Mouse (Mus musculus) urinary bladder, postnatal 25 days (tissue): ENCODE data around the gene Ranbp17.

Source experiments
- DNase-seq: peaks from one replicate; pipeline ENCODE4 v3.0.0; 2022; ENCODE audit warnings: low spot score

The Ranbp17 gene

DNA sequence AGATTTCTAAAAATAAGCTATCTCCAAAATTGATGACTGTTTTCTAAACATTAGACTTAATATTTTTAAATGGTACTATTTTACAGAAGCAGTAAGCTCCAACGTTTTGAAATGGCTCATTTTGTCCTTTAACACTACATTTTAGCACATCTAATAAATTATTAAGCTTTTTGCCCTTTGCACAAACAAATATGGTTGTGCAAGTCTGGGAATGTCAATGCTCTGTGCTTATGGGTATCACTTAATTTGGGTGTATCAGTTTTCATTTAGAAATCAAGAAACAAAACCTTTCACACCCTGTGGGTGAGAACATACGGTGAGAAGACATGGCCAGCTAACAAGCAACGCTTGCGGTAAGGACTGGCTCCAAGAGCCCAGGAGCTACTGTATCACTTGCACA, 108.9 kb downstream of the Ranbp17 start:
- DNase-seq: no peak

DNA sequence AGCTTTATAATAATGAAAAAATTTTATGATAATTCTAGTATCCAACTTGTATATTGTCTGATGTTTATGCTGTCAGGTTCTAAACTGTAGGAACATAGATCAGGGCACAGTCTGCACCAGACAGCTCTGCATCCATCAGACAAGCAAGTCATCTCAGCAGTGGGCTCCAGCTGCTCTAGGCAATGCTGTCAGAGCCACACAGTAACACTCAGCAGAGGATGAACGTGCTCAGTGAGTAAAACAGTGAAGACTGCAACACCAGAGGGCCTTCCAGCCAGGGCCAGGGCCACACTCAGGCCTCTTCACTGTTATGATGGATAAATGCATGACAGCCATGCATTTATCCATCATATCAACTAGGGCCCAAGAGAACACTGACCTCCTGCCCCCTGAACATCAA, 114.2 kb downstream of the Ranbp17 start:
- no peak for DNase-seq

DNA sequence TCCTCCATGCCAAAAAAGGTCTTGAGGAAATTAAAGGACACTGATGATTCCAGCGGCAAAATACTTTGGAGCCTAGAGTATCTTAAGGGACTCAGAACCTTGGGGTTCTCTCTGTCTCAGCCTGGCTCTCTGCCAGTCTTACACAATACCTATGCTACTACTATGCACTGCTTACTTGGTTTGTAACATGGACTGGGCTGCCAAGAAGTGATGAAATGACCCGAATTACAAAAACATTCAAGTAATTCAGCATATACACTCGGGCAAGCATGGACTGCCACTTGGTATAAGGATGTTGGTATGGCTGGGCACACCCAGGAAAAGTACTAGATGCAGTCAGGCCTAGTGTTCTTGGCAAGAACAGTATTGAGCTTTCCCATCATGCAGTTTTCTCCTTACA, 114.8 kb downstream of the Ranbp17 start:
- no peak for DNase-seq

DNA sequence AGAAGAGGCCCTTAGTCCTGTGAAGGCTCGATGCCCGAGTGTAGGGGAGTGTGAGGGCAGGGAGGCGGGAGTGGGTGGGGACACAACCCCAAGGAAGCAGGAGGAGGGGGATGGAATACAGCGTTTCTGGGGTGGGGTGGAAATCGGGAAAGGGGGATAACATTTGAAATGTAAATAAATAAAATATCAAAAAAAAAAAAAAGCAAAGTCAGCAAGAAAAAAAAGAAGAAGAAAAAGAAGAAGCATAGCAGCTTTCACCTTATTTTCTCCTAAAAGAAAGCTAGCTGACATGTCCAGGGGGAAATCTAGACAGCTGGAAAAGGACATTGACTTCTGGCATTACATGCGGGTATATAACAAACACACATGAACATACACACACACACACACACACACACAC, 117.3 kb downstream of the Ranbp17 start:
- no peak for DNase-seq

DNA sequence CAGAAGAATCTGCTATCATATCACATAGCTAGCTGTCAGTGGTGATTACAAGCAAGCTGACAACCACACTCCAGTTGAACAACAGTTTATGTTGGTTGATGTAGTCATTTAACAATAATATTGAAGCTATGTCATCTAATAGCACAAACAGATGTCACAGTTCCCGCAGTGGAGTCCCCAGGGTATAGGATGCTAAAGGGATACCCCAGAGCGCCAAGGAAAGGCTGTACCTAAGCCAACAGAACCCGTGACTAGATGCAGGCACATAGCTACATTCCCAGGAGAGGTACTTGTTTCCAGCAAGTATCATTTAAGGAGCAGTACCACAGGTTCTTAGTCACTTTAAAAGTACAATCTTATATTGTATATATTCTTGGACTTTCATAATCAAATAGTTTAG, 119.5 kb downstream of the Ranbp17 start:
- no peak for DNase-seq

DNA sequence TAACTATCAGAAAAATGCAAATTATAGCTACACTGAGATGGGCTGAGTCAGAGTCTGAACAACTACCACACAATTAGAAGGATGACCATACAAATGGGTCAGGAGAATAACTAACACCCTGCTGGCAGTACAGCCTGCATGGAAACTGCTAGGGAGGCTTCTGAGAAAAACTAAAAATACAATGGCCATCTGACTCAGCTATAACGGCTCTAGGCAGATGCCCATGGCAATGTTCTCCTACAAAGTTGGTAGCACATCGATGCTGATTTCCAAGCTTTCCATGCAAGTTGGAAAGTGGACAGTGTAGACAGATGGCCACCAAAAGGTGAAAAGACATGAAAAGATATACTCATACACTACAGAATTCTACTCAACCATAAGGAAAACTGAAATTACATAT, 124.9 kb downstream of the Ranbp17 start:
- DNase-seq: no peak

DNA sequence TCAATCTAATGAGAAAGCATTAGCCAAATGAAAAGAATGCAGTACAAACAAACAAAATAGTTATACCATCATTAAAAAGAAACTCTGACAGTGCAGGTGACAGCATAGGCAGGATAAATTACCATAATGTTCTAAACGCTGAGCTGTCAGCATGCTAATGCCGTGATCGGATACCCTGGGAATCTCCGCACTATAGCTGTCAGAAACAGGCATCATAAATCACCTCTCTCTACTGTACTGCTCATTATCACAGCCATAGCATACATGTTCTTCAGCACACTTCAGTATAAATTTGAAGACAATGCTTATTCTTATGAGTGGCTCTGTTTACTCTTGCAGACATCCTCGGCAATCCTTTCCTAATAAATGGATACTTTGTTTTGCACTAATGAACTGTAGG, 151.7 kb downstream of the Ranbp17 start:
- DNase-seq: no peak

DNA sequence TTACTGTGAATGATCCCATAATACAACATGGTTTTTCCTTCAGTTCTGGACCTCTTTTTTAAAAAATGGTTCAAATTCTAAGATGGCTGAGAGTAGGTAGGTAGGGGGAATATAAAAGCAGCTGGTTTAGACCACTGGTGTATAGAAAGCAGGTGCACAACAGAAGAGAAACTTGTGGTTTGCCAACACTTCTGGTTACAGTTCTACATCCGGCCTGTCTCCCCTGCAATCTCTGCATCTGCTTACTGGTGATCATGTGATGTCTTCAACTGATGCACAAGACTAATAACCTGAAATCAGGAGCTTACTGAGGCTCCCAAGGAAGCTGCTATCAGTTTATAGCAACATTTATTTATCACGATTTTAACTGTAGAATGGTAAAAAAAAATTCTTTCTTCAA, 164.3 kb downstream of the Ranbp17 start:
- DNase-seq: no peak

DNA sequence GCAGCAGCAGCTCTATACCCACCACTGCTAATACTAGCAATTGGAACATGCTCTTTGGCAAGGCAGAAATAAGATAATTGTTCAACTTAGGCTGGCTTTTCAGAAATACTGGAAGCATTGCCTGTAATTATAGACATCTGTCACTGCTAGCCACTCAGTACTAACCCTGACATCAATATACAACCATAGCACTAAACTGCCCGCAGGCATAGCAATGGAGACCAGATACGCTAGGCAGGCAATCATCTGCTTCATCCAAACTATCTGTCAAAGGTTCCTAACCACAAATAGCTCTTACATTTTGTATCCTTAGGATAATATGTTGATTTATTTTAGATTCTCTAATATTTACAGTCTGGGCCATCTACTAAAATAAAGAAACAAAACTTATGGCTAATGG, 171.5 kb downstream of the Ranbp17 start:
- DNase-seq: no peak

DNA sequence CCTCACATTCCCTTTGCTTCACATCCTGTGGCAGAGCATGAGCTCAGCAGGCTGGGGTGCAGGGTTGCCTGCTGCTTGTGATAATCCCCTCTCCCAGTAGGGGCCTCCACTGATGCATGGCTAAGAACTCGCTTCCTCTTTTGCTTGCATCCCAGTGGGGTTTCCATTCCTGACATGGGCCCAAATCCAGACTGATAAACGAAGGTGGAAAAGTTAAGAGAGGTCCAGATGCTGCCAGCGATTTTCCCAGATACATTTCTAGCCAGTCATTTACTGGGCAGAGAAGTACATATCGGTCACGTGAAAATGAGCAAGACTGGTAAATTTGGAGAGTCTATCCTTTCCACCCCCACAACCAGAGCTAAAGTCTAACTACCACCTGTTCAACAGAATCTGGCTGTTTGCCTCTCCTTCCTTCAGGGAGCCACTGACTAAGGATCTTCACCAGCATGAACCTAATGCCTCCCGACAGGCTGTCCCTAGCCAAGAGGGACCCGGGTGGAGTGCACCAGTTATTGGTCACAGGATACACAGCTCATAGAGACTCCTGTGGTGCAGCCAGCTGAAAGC, 176.9 kb downstream of the Ranbp17 start:
- no peak for DNase-seq

DNA sequence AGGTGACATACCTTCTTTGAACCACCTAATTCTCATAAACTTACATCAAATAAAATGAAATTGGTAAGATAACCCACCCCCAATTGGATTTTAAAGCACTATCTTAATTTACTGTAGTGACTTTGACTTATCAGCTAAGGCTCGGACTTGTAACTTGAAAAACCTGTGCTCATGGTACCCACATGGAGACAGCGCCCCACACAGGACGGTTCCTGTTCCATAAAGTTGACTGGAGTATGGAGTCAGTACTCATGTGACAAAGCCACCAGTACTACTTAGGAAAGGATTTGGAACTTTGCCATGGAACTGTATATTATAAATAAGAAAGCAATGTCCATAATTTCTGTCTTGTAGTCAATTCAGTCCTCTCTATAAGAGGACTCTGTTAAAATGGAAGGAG, 177.9 kb downstream of the Ranbp17 start:
- DNase-seq: no peak

DNA sequence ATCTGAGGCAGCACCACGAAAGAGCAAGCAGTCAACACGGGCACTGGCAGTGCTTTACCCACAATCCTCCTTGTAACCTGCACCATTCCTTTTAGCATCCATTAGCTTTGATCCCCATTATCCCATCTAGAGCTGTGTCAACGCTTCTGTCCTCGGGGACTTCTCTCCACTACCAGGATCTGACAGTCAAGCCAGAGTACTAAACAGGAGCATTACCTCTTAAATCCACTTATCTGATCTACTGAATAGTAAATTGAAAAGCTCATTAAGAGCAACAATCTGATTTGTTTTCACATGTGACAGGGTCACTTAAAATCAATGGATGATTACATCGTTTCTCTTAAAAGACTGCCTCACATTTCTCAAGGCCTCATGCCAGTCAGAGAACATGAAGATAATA, 181.4 kb downstream of the Ranbp17 start:
- DNase-seq: no peak

DNA sequence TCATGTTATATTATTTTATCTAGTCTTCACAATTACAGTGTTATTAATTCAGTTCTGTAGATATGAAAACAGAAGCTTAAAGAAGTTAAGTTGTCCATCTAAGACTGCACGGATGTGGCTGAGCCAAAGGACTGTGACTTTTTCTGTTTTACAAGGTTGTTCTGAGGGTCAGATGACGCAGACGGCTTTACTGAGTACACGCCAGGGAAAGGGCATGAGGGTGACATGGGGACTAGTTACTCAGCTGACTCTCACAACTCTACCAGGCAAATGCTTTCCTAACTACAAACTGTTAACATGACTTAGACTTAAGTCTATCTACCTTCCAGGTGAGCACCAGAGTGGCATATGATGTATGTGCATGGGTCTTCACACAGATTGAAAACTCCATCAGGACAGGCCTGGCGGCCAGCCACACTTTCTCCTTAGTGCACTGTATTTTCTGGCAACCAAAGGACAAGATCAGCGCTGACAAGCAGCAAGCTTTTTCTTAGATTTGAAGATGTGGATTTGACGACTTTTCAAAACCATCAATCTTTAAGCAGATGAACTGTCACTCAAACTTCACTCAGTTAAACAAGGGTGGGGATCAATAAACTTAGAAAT, 194.4 kb downstream of the Ranbp17 start:
- no peak for DNase-seq

DNA sequence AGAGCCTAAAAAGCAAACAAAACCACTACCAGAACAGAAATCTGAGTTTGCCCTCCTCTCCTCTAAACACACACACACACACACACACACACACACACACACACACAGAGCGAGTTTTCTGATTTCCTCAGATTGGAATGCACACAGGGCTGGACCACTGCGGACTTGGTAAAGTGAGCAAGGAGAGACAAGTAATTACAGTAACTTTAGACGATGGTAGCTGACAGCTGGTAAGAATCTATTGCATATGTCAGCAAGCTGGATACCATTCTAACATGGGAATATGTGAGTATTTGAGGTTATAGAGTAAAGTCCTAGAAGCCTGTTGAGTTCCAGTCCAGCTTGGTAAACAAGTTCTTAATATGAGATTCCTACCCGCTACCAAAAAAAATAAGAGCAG, 204.0 kb downstream of the Ranbp17 start:
- no peak for DNase-seq

DNA sequence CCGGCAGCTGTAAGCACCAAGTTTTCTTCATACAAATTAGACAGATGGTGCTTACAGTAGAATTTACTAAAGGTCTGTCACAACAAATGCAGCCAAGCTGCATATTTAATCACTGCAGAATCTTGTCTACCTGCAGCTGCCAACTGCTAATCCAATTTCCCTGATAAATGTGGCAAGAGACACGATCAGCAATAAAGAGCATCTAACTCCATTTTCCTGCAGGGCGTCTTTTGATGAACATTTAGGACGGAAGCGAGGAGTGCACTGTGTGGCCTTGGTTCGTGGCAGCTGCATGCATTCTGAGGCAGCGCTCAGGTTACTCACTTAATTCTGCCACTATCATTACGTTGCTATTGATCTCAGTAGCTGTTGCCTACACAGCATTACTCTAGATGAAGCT, 212.7 kb downstream of the Ranbp17 start:
- DNase-seq: no peak

DNA sequence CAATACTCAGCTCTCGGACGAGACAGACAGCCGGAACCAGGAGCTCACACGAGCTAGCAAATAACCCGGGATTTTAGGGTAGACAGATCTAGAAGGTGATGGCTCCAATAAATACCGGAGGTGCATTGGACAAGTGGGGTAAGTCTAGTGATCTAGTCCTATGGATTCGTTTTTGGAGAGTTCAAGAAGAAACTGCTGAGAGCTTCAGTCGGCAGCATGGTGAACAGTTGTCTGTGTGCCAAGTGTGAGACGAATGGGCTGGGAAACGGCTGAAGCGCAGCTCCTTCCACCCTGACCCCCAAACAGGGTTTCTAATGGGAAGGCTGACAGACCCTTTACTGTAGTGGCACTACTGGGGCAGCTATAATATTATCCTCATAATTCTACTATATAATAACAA, 214.2 kb downstream of the Ranbp17 start:
- DNase-seq: no peak

DNA sequence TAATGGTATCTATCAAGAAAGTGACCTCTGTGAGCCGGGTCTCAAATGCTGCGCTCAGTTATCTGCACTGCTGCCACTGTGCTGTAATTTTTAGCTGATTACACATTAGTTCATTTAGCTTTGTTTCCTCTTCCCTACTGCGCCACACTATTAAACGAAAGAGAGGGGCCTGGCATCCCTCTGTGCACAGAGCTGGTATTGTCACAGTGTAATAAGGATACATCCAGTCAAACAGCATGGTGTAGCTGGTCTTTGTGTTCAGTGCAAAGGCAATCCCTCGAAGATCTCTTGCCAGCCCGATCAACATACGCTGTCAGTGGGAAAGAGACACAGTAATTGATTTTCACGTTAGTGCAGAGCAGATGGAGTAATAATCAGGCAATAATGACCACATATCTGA, 216.4 kb downstream of the Ranbp17 start:
- no peak for DNase-seq

DNA sequence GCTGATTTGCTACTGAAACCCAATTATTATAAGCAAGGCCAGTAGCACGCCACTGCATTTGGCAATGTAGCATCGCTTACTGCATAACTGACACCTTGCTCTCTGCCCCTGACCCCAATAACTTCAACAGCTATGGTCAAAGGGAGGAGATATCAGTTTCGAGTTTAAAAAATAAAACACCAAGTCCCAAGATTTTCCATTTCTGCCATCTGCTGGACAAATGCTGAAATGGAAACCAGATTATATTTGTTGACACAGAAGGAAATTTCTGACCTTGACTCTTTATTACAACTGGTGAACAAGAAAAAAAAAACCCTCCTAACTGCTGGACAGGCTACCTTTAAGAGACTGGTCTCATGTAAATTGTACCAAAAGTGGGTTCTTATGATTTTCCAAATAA, 218.1 kb downstream of the Ranbp17 start:
- no peak for DNase-seq

DNA sequence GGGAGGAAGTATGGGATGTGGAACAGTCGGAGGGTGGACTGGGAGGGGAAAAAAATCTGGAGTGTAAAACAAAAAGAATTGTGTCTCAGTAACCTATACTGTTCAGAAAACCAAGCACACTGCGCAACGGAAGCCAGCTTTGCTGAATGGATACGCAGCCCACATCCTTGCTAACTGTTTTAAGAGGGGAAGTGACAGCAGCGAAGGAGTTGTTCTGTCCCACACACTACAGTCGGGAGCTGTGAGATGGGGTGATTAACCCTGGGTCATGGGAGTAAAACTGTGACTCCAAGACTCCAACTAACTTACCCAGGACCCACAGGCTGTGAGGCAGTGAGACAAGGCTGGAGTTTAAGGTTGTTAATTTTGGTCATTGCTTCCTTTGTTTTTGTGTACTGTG, 219.5 kb downstream of the Ranbp17 start:
- no peak for DNase-seq

DNA sequence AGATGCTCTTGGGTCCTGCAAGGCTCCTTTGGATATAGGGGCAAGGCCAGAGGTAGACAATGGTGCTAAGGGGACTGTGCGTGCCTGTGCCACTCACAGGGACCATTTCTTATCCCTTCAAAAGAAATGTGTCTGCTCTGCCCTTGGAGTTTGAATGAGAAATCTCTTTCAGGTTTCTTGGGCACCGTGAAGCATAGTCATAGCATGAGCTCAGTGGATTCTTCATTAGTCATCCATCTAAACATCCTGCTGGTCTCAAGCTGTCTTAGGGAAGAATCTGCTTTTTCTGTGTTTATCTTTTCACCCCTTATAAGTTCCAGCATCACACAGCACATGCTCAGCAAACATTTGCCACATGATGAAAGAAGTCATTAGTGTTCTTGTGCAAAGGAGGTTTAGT, 235.0 kb downstream of the Ranbp17 start:
- no peak for DNase-seq

DNA sequence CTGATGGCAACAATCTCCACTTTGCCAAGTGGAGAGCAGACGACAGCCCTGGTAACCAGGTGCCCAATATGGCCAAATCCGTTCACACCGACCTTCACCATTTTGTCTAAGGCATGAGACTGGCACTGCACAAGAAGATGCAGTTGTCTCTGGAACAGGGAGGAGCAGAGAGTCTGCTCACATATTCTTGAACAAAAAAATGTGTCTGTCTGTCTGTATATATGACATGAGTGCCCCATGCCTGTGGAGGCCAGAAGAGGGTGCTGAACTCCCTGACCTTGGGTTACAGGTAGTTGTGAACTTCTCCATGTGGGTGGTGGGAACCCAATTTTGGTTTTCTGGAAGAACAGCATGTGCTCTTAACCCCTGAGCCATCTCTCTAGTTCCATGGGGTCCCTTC, 236.9 kb downstream of the Ranbp17 start, which contains the start of gene Gm12117:
TSS of gene Gm12117 (minus strand) at position 101 of the 400 bp plus-strand sequence.
- no peak for DNase-seq

DNA sequence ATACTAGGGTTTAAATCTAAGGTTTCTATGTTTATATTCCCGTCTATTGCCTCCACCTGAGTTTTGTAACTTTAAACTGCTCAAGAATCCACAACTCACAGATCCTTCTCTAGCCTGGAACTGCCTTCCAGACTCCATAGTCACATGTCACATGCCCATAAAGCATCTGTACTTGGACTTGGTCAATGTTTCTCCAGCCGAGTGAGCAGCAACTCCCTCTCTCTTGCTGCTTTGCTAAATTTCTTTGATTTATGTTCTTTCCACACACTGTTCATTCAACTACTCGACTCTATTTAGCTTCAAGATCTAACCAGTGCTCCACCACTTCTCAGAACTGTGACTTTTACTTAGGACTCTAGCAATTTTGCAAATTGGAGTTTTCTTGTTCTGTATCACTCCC, 238.7 kb downstream of the Ranbp17 start:
- DNase-seq: no peak

DNA sequence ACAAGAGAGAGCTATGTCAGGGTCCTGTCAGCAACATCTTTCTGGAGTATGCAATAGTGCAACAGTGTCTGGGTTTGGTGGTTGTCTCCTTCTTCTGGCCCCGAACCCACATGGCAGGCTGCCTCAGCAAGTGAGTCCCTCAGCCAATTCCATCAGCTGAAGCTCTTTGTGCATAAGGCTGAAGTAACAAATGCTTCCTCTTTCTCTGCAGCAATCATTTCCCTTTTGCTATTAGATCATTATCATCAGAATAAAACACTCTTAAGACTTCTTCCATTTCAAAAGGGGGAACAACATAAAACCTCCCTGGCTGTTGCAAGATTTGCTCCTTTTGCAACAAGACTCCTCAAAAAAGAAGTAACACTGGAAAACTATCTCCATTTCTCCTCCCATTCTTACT, 239.3 kb downstream of the Ranbp17 start:
- DNase-seq: no peak

DNA sequence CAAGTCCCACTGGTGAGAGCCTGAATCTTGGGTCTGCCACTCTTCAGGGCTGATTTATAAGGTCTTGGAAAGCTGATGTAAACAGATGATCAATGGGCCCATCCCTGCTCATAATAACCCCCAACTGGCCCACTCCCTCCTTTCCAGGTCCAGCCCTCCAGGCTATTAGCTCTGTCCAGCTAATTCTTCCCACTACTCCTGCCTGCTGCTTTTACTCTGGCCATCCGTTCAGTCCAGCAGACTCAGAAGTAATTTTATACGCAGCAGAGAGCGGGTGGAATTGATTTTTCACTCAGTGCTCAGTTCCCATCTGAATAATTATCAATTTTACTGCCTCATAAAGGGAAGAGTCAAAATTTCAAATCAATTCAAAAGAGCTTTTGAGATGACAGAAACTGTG, 273.3 kb downstream of the Ranbp17 start:
- no peak for DNase-seq

DNA sequence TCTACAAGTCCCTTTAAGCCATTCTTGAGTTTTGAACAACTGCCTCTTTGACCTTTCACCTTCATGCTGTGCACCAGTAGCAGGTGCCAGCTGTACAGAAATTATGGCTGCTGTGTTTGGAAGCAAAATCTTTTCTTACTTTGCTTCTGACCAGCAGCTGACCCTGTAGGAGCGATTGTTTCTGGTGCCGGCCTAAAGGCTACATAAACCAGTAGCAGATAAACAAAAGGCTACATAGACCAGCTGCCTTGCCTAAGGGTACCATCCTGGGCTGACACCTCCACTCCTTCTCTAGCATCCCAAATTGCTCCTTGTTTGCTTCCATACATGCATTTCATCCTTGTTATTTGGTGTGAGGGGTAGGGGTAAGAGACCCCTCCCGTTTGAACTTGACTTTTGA, 279.4 kb downstream of the Ranbp17 start:
- DNase-seq: no peak
